Mouse (Mus musculus) right cerebral cortex, adult 2 months (tissue): ENCODE data around the gene Lhx8.

Experiments used
- DNase-seq, 2 experiments: peaks; one replicate each; pipeline ENCODE4 v3.0.0; 2021 to 2022; ENCODE audit warnings: low spot score in 2 of 2

The Lhx8 gene

GRCm38 (mm10) chr3:154327110-154327882 is 3.2 kb downstream of the Lhx8 start:
- no peak for DNase-seq

- DNase-seq: no peak
Observed at GRCm38 (mm10) chr3:154321921-154322574, 8.4 kb downstream of the Lhx8 start.

GRCm38 (mm10) chr3:154317651-154318248 is 12.7 kb downstream of the Lhx8 start:
- no peak for DNase-seq

- DNase-seq: no peak
Observed at GRCm38 (mm10) chr3:154305163-154305884, 25.1 kb downstream of the Lhx8 start.

GRCm38 (mm10) chr3:154301102-154301501 is 29.4 kb downstream of the Lhx8 start:
- no peak for DNase-seq

GRCm38 (mm10) chr3:154300006-154300405 is 30.5 kb downstream of the Lhx8 start:
- no peak for DNase-seq

GRCm38 (mm10) chr3:154298490-154298889 is 32.0 kb downstream of the Lhx8 start:
- DNase-seq: no peak

GRCm38 (mm10) chr3:154297499-154297898 is 33.0 kb downstream of the Lhx8 start:
- no peak for DNase-seq

- DNase-seq: no peak
Observed at GRCm38 (mm10) chr3:154294924-154295834, 35.3 kb downstream of the Lhx8 start.

GRCm38 (mm10) chr3:154293839-154294490 is 36.5 kb downstream of the Lhx8 start:
- DNase-seq: peak; percentile 29 to 49

GRCm38 (mm10) chr3:154292126-154292525 is 38.3 kb downstream of the Lhx8 start:
- DNase-seq: no peak

GRCm38 (mm10) chr3:154290351-154290750 is 40.1 kb downstream of the Lhx8 start:
- no peak for DNase-seq

- peak in 1 of 2 experiments; percentile 16 for DNase-seq
Observed at GRCm38 (mm10) chr3:154288429-154289069, 41.9 kb downstream of the Lhx8 start.

GRCm38 (mm10) chr3:154287217-154287616 is 43.2 kb downstream of the Lhx8 start:
- no peak for DNase-seq

- no peak for DNase-seq
Observed at GRCm38 (mm10) chr3:154285351-154285750, 45.1 kb downstream of the Lhx8 start.

GRCm38 (mm10) chr3:154284260-154284659 is 46.2 kb downstream of the Lhx8 start:
- no peak for DNase-seq

GRCm38 (mm10) chr3:154274681-154275080 is 55.8 kb downstream of the Lhx8 start:
- DNase-seq: no peak

- peak; percentile 87 to 89 for DNase-seq
Observed at GRCm38 (mm10) chr3:154269757-154270366, 60.6 kb downstream of the Lhx8 start.

GRCm38 (mm10) chr3:154268313-154268712 is 62.1 kb downstream of the Lhx8 start:
- no peak for DNase-seq

GRCm38 (mm10) chr3:154257312-154257711 is 73.1 kb downstream of the Lhx8 start:
- DNase-seq: no peak
